Mouse (Mus musculus): Measurements from ENCODE around the gene Fads2. TPM values are rescaled to one million over a fixed set of nuclear protein-coding genes. Genes with fewer than 3 reads are reported as not detected.

Gene Fads2
- total and polyA plus RNA-seq, 3 experiments, result 55.2 to 119 TPM; not detected in 1

DNA sequence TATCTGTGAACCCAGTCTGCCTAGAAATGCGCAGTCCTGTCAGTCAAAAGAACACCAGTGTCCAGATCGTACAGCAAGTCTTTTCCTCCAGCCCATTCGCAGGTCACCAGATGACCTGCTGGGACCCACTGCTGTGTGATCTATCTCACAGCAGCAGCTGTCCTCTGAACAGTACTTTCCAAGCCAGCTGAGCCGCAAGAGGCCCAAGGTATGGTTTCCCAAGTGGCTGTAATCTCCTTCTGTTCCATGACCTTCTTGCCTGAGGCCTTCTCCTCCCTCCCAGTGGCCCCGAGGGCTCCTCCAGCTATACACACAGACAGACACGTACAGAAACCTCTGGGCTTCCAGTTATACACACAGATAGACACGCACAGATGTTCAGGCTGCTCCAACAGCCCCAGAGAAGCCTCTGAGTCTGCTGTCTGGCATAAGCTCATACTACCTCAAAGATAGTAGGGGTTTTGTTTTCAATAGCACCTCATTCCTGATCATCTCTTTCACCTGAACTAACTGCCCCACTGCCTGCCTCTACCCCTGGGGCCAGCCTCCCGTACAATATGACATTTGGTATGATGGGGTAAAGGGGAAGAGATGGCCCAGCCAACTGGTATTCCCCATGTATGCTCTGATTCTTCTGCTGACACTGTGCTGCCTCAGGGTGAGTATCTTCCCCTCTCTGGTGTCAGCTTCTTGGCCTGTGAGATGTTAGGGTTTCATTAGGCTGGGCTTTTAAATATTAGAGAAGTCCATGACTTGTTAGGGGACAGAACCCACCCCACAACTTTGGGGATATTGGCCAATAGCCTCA is 40.6 kb downstream of the Fads2 start:
- no peak overlapping the region for H3K9ac ChIP-seq (ENCODE audit: control insufficient read depth, low read depth, low read length, poor library complexity, severe bottlenecking)
- H3K4me1 ChIP-seq (ENCODE audit: control insufficient read depth in 1 of 2, insufficient read depth in 2 of 2, low read length in 2 of 2), result peaks cover 8 to 14% of the 10 kb centered on the region in 2 experiments
- H3K79me2 ChIP-seq (ENCODE audit: control insufficient read depth, insufficient read depth, low read length, poor library complexity), result no peaks in the 10 kb centered on the region
- no peaks in the 10 kb centered on the region for H3K9me3 ChIP-seq (replicated peaks; ENCODE audit: insufficient read depth, low read length)
- DNase-seq (ENCODE audit: low read depth, low spot score), result peak; percentile 40
- TF ChIP-seq TAL1 (IDR thresholded peaks at IDR 0.05; ENCODE audit: low read length) (peak; percentile 60), ETS1 (IDR thresholded peaks at IDR 0.05; ENCODE audit: low read depth, low read length) (peak; percentile 7; the same call in 1 of the 2 replicates), EP300 (IDR thresholded peaks at IDR 0.05; ENCODE audit: low read depth in 1 of 2, low read length in 2 of 2) (no peak)
- H3K27ac ChIP-seq (ENCODE audit: control insufficient read depth, low read depth, low read length), result 0 out of 2 replicates have a peak overlapping the region, but pooled peaks have one; percentile 10
- no peaks in the 10 kb centered on the region for H3K27me3 ChIP-seq (ENCODE audit: control insufficient read depth in 1 of 2, insufficient read depth in 2 of 2, low read length in 2 of 2)
- peaks cover 0 to 9% of the 10 kb centered on the region in 2 experiments; a peak in 2 of 4 replicates for H3K36me3 ChIP-seq (ENCODE audit: control insufficient read depth in 1 of 2, insufficient read depth in 2 of 2, low read length in 2 of 2)
- H3K4me3 ChIP-seq (ENCODE audit: control insufficient read depth in 1 of 2, insufficient read depth in 1 of 2, low read depth in 2 of 2, low read length in 2 of 2), result no peak overlapping the region

DNA sequence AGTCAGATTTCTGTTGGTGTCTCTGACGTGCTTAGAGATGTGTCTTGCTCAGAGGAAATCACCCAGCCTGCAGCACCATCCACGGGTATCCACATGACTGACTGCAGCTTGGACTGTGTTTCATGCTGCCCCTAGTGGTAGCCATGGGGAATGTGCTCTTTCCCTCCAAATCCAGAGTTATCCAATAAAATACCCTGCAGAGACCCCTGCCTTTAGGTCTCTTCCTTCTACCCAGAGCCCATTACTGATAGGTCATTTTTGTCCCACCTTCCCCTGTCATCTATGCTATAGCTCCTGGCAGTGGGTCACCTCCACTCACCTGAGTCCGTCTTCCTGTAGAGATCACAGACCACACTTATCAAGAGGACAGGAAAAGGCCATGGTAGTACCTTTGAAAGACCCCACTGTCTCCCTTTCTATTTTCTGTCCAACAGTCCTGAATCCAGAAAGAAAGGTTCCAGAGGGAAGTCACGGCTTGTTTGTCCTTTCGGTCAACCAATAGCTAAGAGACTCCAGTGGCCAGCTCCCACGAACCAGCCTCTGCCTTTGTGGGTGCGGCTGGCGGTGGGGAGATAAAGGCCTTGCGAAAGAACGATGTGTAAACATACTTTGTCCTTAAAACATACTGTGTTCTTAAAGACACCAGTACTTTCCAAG is 41.5 kb downstream of the Fads2 start:
- Histone ChIP-seq H3K4me1 (ENCODE audit: control insufficient read depth in 1 of 2, insufficient read depth in 2 of 2, low read length in 2 of 2) (peaks cover 8 to 9% of the 10 kb centered on the region in 2 experiments), H3K27ac (ENCODE audit: control insufficient read depth, low read depth, low read length) (0 out of 2 replicates have a peak overlapping the region, but pooled peaks have one; percentile 2)

More for the DNA sequence above, 41.5 kb downstream of the Fads2 start:
- DNase-seq (ENCODE audit: low read depth, low spot score), result peak; percentile 72
- peak overlapping the region; percentile 14 to 19; a peak in 3 of 4 replicates for H3K4me3 ChIP-seq (ENCODE audit: control insufficient read depth in 1 of 2, insufficient read depth in 1 of 2, low read depth in 2 of 2, low read length in 2 of 2)
- no peaks in the 10 kb centered on the region for H3K9me3 ChIP-seq (replicated peaks; ENCODE audit: insufficient read depth, low read length)
- H3K36me3 ChIP-seq (ENCODE audit: control insufficient read depth in 1 of 2, insufficient read depth in 2 of 2, low read length in 2 of 2), result peaks cover 0 to 5% of the 10 kb centered on the region in 2 experiments; a peak in 2 of 4 replicates
- H3K79me2 ChIP-seq (ENCODE audit: control insufficient read depth, insufficient read depth, low read length, poor library complexity), result no peaks in the 10 kb centered on the region
- TF ChIP-seq RAD21 (IDR thresholded peaks at IDR 0.05; ENCODE audit: low read depth, low read length) (peak; percentile 34), EP300 (IDR thresholded peaks at IDR 0.05; ENCODE audit: low read depth in 1 of 2, low read length in 2 of 2) (peak in 1 of 2 experiments; percentile 63; a peak in 3 of 4 replicates), E2F4 (IDR thresholded peaks at IDR 0.05; ENCODE audit: borderline replicate concordance, low read depth, low read length) (no peak), MYC (IDR thresholded peaks at IDR 0.05; ENCODE audit: low read depth, low read length) (peak; percentile 46; the same call in 1 of the 2 replicates), POLR2A (IDR thresholded peaks at IDR 0.05; ENCODE audit: control insufficient read depth in 1 of 2, insufficient read depth in 1 of 2, low read depth in 1 of 2, low read length in 2 of 2, poor library complexity in 1 of 2) (no peak), MEF2A (IDR thresholded peaks at IDR 0.05; ENCODE audit: extremely low read depth, insufficient replicate concordance, low read depth, low read length, poor library complexity, severe bottlenecking) (no peak), SMC3 (IDR thresholded peaks at IDR 0.05; ENCODE audit: low read depth, low read length) (peak; percentile 24; the same call in 1 of the 2 replicates), CTCF (IDR thresholded peaks at IDR 0.05 in 2 of 3, conservative IDR thresholded peaks at IDR 0.05 in 1 of 3; ENCODE audit: control insufficient read depth in 1 of 3, insufficient read depth in 1 of 3, low read depth in 2 of 3, low read length in 3 of 3, poor library complexity in 1 of 3, severe bottlenecking in 1 of 3) (peak; percentile 67 to 96 (median 75)), ELF1 (IDR thresholded peaks at IDR 0.05; ENCODE audit: low read depth, low read length) (no peak), ZMIZ1 (IDR thresholded peaks at IDR 0.05; ENCODE audit: low read depth, low read length) (no peak), KAT2A (conservative IDR thresholded peaks at IDR 0.05; ENCODE audit: low read depth, low read length) (no peak), RCOR1 (IDR thresholded peaks at IDR 0.05; ENCODE audit: low read depth, low read length) (no peak), USF1 (IDR thresholded peaks at IDR 0.05; ENCODE audit: low read depth, low read length) (peak; percentile 41; the same call in 1 of the 2 replicates), GATA1 (IDR thresholded peaks at IDR 0.05; ENCODE audit: low read depth, low read length) (peak; percentile 54), SIN3A (IDR thresholded peaks at IDR 0.05; ENCODE audit: low read length) (peak; percentile 39; the same call in 1 of the 2 replicates), TAL1 (IDR thresholded peaks at IDR 0.05; ENCODE audit: low read length) (peak; percentile 77), TBP (IDR thresholded peaks at IDR 0.05; ENCODE audit: low read depth, low read length) (no peak), ZC3H11A (IDR thresholded peaks at IDR 0.05; ENCODE audit: low read depth, low read length) (no peak)
- no peaks in the 10 kb centered on the region for H3K27me3 ChIP-seq (ENCODE audit: control insufficient read depth in 1 of 2, insufficient read depth in 2 of 2, low read length in 2 of 2)
- H3K9ac ChIP-seq (ENCODE audit: control insufficient read depth, low read depth, low read length, poor library complexity, severe bottlenecking), result peak overlapping the region; percentile 17; the same call in 1 of the 2 replicates
